Mouse (Mus musculus) myocyte (in vitro differentiated cells): Measurements from ENCODE around the gene Ano1. TPM values are rescaled to one million over a fixed set of nuclear protein-coding genes. Genes with fewer than 3 reads are reported as not detected.

Experiments used
- H3K27me3 ChIP-seq: one replicate; pipeline ENCODE4 v1.6.1; 2011; ENCODE audit not compliant: control insufficient read depth, insufficient read depth, insufficient read length
- H3K36me3 ChIP-seq: one replicate; pipeline ENCODE4 v1.6.1; 2011; ENCODE audit not compliant: control insufficient read depth, insufficient read depth
- H3K4me2 ChIP-seq: one replicate; pipeline ENCODE4 v1.6.1; 2011; ENCODE audit warnings: low read depth, control low read depth
- H3K4me3 ChIP-seq: one replicate; pipeline ENCODE4 v1.5.1; 2011; ENCODE audit warnings: mild to moderate bottlenecking, control low read depth, moderate library complexity
- H3K79me2 ChIP-seq: one replicate; pipeline ENCODE4 v1.6.1; 2011; ENCODE audit not compliant: control insufficient read depth, insufficient read depth
- H3ac ChIP-seq: one replicate; pipeline ENCODE4 v1.6.1; 2011; ENCODE audit not compliant: control insufficient read depth, insufficient read length
- CEBPB ChIP-seq: IDR thresholded peaks from 2 replicates; pipeline ENCODE4 v1.6.1; 2011; ENCODE audit warnings: mild to moderate bottlenecking, moderate library complexity; ENCODE audit not compliant: poor library complexity, insufficient read depth, severe bottlenecking
- E2F4 ChIP-seq: IDR thresholded peaks from one replicate; pipeline ENCODE4 v1.6.1; 2011; ENCODE audit warnings: mild to moderate bottlenecking, control low read depth, moderate library complexity; ENCODE audit not compliant: insufficient read depth
- MAX ChIP-seq: IDR thresholded peaks from one replicate; pipeline ENCODE4 v1.6.1; 2011; ENCODE audit warnings: low read depth, mild to moderate bottlenecking, control low read depth
- MYOD1 ChIP-seq, 3 experiments: IDR thresholded peaks; one replicate each; pipeline ENCODE4 v1.6.1; 2011; ENCODE audit warnings: control low read depth in 2 of 3, low read depth in 2 of 3, mild to moderate bottlenecking in 2 of 3, moderate library complexity in 1 of 3; ENCODE audit not compliant: insufficient read length in 2 of 3, control insufficient read depth in 1 of 3
- MYOG ChIP-seq, 3 experiments: IDR thresholded peaks; one replicate each; pipeline ENCODE4 v1.6.1; 2011; ENCODE audit warnings: control low read depth in 2 of 3, low read depth in 2 of 3, mild to moderate bottlenecking in 2 of 3; ENCODE audit not compliant: insufficient read length in 2 of 3, control insufficient read depth in 1 of 3, insufficient read depth in 1 of 3
- POLR2A ChIP-seq: IDR thresholded peaks from one replicate; pipeline ENCODE4 v1.6.1; 2011; ENCODE audit warnings: low read depth, mild to moderate bottlenecking, control low read depth, moderate library complexity; ENCODE audit not compliant: insufficient read length
- POLR2AphosphoS2 ChIP-seq: IDR thresholded peaks from one replicate; pipeline ENCODE4 v1.6.1; 2011; ENCODE audit warnings: low read depth, control low read depth; ENCODE audit not compliant: insufficient read length
- REST ChIP-seq: IDR thresholded peaks from one replicate; pipeline ENCODE4 v1.6.1; 2011; ENCODE audit warnings: mild to moderate bottlenecking, control low read depth, moderate library complexity; ENCODE audit not compliant: insufficient read depth, insufficient read length
- SRF ChIP-seq: IDR thresholded peaks from one replicate; pipeline ENCODE4 v1.6.1; 2011; ENCODE audit warnings: low read depth; ENCODE audit not compliant: control insufficient read depth, insufficient read length
- TCF12 ChIP-seq: IDR thresholded peaks from one replicate; pipeline ENCODE4 v1.6.1; 2011; ENCODE audit warnings: mild to moderate bottlenecking, control low read depth; ENCODE audit not compliant: poor library complexity, insufficient read depth, severe bottlenecking
- TCF3 ChIP-seq: IDR thresholded peaks from one replicate; pipeline ENCODE4 v1.6.1; 2011; ENCODE audit warnings: low read depth, control low read depth; ENCODE audit not compliant: insufficient read length
- USF1 ChIP-seq: IDR thresholded peaks from one replicate; pipeline ENCODE4 v1.6.1; 2011; ENCODE audit warnings: low read depth, mild to moderate bottlenecking, control low read depth, moderate library complexity
- polyA plus RNA-seq: library from polyadenylated mRNA; unstranded; fragments of >200 nt; fragmentation: generic; extraction: Trizol; gene quantifications from one replicate; pipeline ENCODE4 v1.2.1, GENCODE M21; 2012; ENCODE audit warnings: missing spikeins

The Ano1 gene
- polyA plus RNA-seq, 1 experiment = 2.2 TPM

GRCm38 (mm10) chr7:144759455-144759854 lies 7.7 kb upstream of the Ano1 start:
- Histone ChIP-seq H3ac (no peak overlapping the region), H3K4me3 (no peak overlapping the region), H3K79me2 (no peaks in the 10 kb centered on the region), H3K4me2 (no peak overlapping the region), H3K36me3 (no peaks in the 10 kb centered on the region), H3K27me3 (no peaks in the 10 kb centered on the region)
- TF ChIP-seq POLR2A = no peak
- TF ChIP-seq SRF = no peak
- TF ChIP-seq MYOG (IDR thresholded peaks at IDR 0.05; ENCODE audit: control insufficient read depth in 1 of 3, insufficient read depth in 1 of 3, insufficient read length in 2 of 3, low read depth in 2 of 3) = no peak
- no peak for TF ChIP-seq E2F4

GRCm38 (mm10) chr7:144755511-144756378 lies 4.0 kb upstream of the Ano1 start:
- no peak overlapping the region for H3K4me3 ChIP-seq
- H3ac ChIP-seq = no peak overlapping the region
- H3K36me3 ChIP-seq = no peaks in the 10 kb centered on the region
- H3K27me3 ChIP-seq = no peaks in the 10 kb centered on the region
- TF ChIP-seq USF1 (no peak), MAX (no peak)
- no peaks in the 10 kb centered on the region for H3K79me2 ChIP-seq
- no peak overlapping the region for H3K4me2 ChIP-seq

- no peak overlapping the region for H3K4me3 ChIP-seq
- TF ChIP-seq USF1 (no peak), TCF3 (no peak), E2F4 (no peak), MYOD1 (IDR thresholded peaks at IDR 0.05; ENCODE audit: control insufficient read depth in 1 of 3, insufficient read length in 2 of 3, low read depth in 2 of 3) (no peak), MAX (no peak), MYOG (IDR thresholded peaks at IDR 0.05; ENCODE audit: control insufficient read depth in 1 of 3, insufficient read depth in 1 of 3, insufficient read length in 2 of 3, low read depth in 2 of 3) (no peak)
- H3ac ChIP-seq = no peak overlapping the region
- H3K79me2 ChIP-seq = no peaks in the 10 kb centered on the region
- H3K27me3 ChIP-seq = no peaks in the 10 kb centered on the region
- H3K4me2 ChIP-seq = no peak overlapping the region
- H3K36me3 ChIP-seq = no peaks in the 10 kb centered on the region
Observed at GRCm38 (mm10) chr7:144754722-144755121, 2.9 kb upstream of the Ano1 start.

GRCm38 (mm10) chr7:144753657-144754031 lies 1.9 kb upstream of the Ano1 start:
- H3ac ChIP-seq = no peak overlapping the region
- no peaks in the 10 kb centered on the region for H3K79me2 ChIP-seq
- H3K4me3 ChIP-seq = no peak overlapping the region
- H3K27me3 ChIP-seq = no peaks in the 10 kb centered on the region
- no peaks in the 10 kb centered on the region for H3K36me3 ChIP-seq
- H3K4me2 ChIP-seq = no peak overlapping the region
- TF ChIP-seq REST = no peak
- no peak for TF ChIP-seq CEBPB

GRCm38 (mm10) chr7:144752919-144753656 lies 1.3 kb upstream of the Ano1 start:
- H3K4me3 ChIP-seq = no peak overlapping the region
- no peak for TF ChIP-seq POLR2A
- no peak for TF ChIP-seq SRF
- TF ChIP-seq E2F4 = no peak
- TF ChIP-seq TCF3 = no peak
- TF ChIP-seq POLR2AphosphoS2 = no peak
- no peak for TF ChIP-seq CEBPB
- no peak for TF ChIP-seq MYOG (IDR thresholded peaks at IDR 0.05; ENCODE audit: control insufficient read depth in 1 of 3, insufficient read depth in 1 of 3, insufficient read length in 2 of 3, low read depth in 2 of 3)
- TF ChIP-seq MAX = no peak
- H3K27me3 ChIP-seq = no peaks in the 10 kb centered on the region

GRCm38 (mm10) chr7:144747756-144748155 lies 4.0 kb downstream of the Ano1 start:
- H3K27me3 ChIP-seq = no peaks in the 10 kb centered on the region
- H3K79me2 ChIP-seq = no peaks in the 10 kb centered on the region
- TF ChIP-seq E2F4 (no peak), POLR2A (no peak), TCF3 (no peak), MYOD1 (IDR thresholded peaks at IDR 0.05; ENCODE audit: control insufficient read depth in 1 of 3, insufficient read length in 2 of 3, low read depth in 2 of 3) (no peak), CEBPB (no peak), TCF12 (no peak), USF1 (no peak), POLR2AphosphoS2 (no peak)
- H3K4me3 ChIP-seq = no peak overlapping the region
- no peak overlapping the region for H3ac ChIP-seq
- H3K36me3 ChIP-seq = no peaks in the 10 kb centered on the region
- H3K4me2 ChIP-seq = peak overlapping the region; percentile 20

More at GRCm38 (mm10) chr7:144752919-144753656, 1.3 kb upstream of the Ano1 start:
- Histone ChIP-seq H3K4me2 (no peak overlapping the region), H3K79me2 (no peaks in the 10 kb centered on the region), H3ac (no peak overlapping the region), H3K36me3 (no peaks in the 10 kb centered on the region)
